Mouse (Mus musculus) hindbrain, postnatal 0 days (tissue): ENCODE measurements around the gene Hapln4. TPM values are rescaled to one million over a fixed set of nuclear protein-coding genes. Genes with fewer than 3 reads are reported as not detected.

Experiments used
- ATAC-seq: fragments of 200-750 bp; cut with Nextera tagmentation; 2 replicates; pipeline ENCODE4 v1.8.0; 2017; ENCODE audit warnings: mild to moderate bottlenecking, moderate TSS enrichment, moderate library complexity
- DNase-seq: peaks from one replicate; pipeline ENCODE4 v3.0.0-alpha.2; 2015; ENCODE audit warnings: low spot score
- H3K27ac ChIP-seq: fragments of 300-500 bp; sonication (generic); 2 replicates; pipeline ENCODE4 v1.5.1; 2014; ENCODE audit warnings: mild to moderate bottlenecking
- H3K27me3 ChIP-seq: fragments of 300-500 bp; sonication (generic); 2 replicates; pipeline ENCODE4 v1.6.1; 2014; ENCODE audit warnings: low read length, mixed read lengths; ENCODE audit not compliant: insufficient read depth
- H3K36me3 ChIP-seq: fragments of 300-500 bp; sonication (generic); 2 replicates; pipeline ENCODE4 v1.6.1; 2014; ENCODE audit warnings: low read length, mixed read lengths; ENCODE audit not compliant: insufficient read depth
- H3K4me1 ChIP-seq: fragments of 300-500 bp; sonication (generic); 2 replicates; pipeline ENCODE4 v1.6.1; 2014; ENCODE audit warnings: antibody characterized with exemption, low read length, mixed read lengths; ENCODE audit not compliant: insufficient read depth
- H3K4me2 ChIP-seq: fragments of 300-500 bp; sonication (generic); 2 replicates; pipeline ENCODE4 v1.6.1; 2014; ENCODE audit warnings: low read depth, mild to moderate bottlenecking, low read length, moderate library complexity, mixed read lengths
- H3K4me3 ChIP-seq: fragments of 300-500 bp; sonication (generic); 2 replicates; pipeline ENCODE4 v1.5.1; 2014; ENCODE audit warnings: low read length
- H3K9ac ChIP-seq: fragments of 300-500 bp; sonication (generic); replicated peaks from 2 replicates; pipeline ENCODE4 v1.6.1; 2014; ENCODE audit warnings: mild to moderate bottlenecking, low read length, moderate library complexity, mixed read lengths
- H3K9me3 ChIP-seq: fragments of 300-500 bp; sonication (generic); 2 replicates; pipeline ENCODE4 v1.6.1; 2016; ENCODE audit warnings: low read length, mixed read lengths
- CTCF ChIP-seq: IDR thresholded peaks from 2 replicates; pipeline ENCODE4 v1.5.1; 2016; ENCODE audit warnings: antibody characterized with exemption, control low read depth, low read depth
- WGBS: fragments of 180-500 bp; shearing (Covaris S2); extraction: QIAGEN DNeasy Blood & Tissue Kit; methylation state at CpG from one replicate; pipeline ENCODE4 v1.1.7; 2014; 5-methylcytosine and 5-hydroxymethylcytosine counted together
- polyA plus RNA-seq: library from polyadenylated mRNA; unstranded; fragments of >200 nt; fragmentation: Nextera tagmentation; extraction: Ambion mirVana; gene quantifications from 2 replicates; pipeline ENCODE4 v1.2.1, GENCODE M21; 2015
- total RNA-seq: library from RNA; depleted of rRNA; stranded (reverse); fragments of >200 nt; gene quantifications from 2 replicates; pipeline ENCODE4 v1.2.3, GENCODE M21; 2014

The Hapln4 gene
- total and polyA plus RNA-seq, 2 experiments from 2014 or later, result 2.0 to 2.5 TPM

DNA sequence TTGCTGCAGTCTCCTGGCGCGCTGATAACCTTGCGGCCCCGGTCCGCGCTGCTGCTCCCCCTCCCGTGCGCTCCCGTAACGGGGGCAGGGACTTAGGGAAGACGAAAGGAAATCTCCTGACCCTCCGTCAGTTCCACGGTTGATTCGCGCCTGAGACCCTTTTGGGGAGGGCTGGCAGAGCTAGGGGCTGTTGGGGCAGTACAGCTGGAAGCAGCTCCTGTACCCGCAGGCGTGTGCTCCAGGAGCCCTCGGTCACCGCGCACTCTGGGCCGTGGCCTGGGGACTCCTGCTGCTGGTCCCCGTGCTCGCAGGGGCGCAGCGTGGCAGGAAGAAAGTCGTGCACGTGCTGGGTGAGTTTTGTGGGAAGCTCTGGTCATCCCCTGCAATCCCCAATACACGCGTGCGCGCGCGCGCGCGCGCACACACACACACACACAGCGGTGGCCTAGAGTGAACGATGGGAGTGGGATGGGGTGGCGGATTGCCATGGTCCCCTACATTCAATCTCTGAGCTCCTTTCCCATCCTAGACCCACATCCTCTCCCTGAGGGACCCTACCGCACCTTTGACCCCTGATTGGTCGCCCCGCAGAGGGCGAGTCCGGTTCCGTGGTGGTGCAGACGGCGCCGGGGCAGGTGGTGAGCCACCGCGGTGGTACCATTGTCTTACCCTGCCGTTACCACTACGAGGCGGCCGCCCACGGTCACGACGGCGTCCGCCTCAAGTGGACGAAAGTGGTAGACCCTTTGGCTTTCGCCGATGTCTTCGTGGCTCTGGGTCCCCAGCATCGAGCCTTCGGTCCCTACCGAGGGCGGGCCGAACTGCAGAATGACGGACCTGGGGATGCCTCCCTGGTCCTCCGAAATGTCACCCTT is 1.2 kb downstream of the Hapln4 start:
- Histone ChIP-seq H3K4me3 (peak overlapping the region; percentile 47), H3K27ac (no peak overlapping the region), H3K4me2 (peak overlapping the region; percentile 93), H3K4me1 (peaks cover 17% of the 10 kb centered on the region), H3K9ac (peak overlapping the region; percentile 47), H3K9me3 (no peaks in the 10 kb centered on the region), H3K27me3 (peaks cover 29% of the 10 kb centered on the region), H3K36me3 (no peaks in the 10 kb centered on the region)
- peak; percentile 43 for ATAC-seq
- peak; percentile 58 for TF ChIP-seq CTCF
- peak; percentile 44 for DNase-seq
- 1% methylated on average over 71 of the region's 71 CpGs for WGBS

DNA sequence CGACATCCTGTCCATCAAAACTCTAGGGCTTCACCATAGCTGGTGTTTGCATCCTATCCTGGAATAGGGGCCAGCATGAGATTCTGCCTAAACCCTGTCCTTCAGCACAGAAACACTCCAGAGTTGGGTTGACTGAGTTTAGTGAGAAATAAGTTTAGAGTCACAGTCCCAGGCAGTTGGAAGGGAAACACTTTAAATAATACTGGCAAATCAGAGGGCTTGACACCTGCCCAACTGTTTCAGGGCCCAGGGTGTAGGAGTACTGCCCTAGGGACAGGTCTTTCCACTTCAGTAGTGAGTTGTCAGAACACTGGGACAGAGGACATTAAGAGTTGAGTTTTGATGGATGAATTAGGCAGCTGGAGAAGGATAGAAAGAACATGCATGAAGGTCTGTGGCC is 2.9 kb downstream of the Hapln4 start:
- H3K4me1 ChIP-seq, result peaks cover 22% of the 10 kb centered on the region
- no peak for ATAC-seq
- no peak for TF ChIP-seq CTCF

DNA sequence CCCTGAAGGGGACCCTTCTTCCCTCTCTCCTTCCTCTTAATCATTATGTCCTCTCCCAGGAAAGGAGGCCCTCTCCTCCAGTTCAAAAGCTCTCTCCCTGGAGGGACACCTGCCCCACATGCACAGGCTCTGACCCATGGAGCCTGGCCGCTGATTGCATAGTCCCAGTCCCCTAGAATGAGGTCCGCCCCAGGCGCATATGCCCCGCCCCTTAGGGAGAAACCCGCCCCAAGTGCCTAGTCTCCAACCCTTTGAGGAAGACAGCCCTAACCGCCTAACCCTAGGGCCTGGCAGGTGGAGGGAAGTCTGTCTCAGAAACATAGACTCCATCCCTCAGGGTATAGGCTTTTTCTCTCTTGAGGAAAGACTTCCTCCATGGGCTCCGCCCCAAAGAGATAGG is 4.0 kb downstream of the Hapln4 start:
- DNase-seq, result no peak
- H3K4me1 ChIP-seq, result peaks cover 22% of the 10 kb centered on the region
- no peak for TF ChIP-seq CTCF
- H3K27ac ChIP-seq, result no peak overlapping the region
- H3K36me3 ChIP-seq, result no peaks in the 10 kb centered on the region
- 15% methylated on average over 7 of the region's 7 CpGs for WGBS
- H3K4me3 ChIP-seq, result no peak overlapping the region
- no peak overlapping the region for H3K9ac ChIP-seq
- no peak overlapping the region for H3K4me2 ChIP-seq
- H3K27me3 ChIP-seq, result peaks cover 29% of the 10 kb centered on the region
- ATAC-seq, result no peak
- no peaks in the 10 kb centered on the region for H3K9me3 ChIP-seq

More for the DNA sequence above, 2.9 kb downstream of the Hapln4 start:
- no peaks in the 10 kb centered on the region for H3K9me3 ChIP-seq
- H3K27me3 ChIP-seq, result peaks cover 29% of the 10 kb centered on the region
- no peak for DNase-seq
- H3K36me3 ChIP-seq, result no peaks in the 10 kb centered on the region
- WGBS, result 44% methylated on average over 1 of the region's 1 CpGs
- H3K4me3 ChIP-seq, result no peak overlapping the region
- no peak overlapping the region for H3K27ac ChIP-seq
- no peak overlapping the region for H3K4me2 ChIP-seq
- H3K9ac ChIP-seq, result no peak overlapping the region

DNA sequence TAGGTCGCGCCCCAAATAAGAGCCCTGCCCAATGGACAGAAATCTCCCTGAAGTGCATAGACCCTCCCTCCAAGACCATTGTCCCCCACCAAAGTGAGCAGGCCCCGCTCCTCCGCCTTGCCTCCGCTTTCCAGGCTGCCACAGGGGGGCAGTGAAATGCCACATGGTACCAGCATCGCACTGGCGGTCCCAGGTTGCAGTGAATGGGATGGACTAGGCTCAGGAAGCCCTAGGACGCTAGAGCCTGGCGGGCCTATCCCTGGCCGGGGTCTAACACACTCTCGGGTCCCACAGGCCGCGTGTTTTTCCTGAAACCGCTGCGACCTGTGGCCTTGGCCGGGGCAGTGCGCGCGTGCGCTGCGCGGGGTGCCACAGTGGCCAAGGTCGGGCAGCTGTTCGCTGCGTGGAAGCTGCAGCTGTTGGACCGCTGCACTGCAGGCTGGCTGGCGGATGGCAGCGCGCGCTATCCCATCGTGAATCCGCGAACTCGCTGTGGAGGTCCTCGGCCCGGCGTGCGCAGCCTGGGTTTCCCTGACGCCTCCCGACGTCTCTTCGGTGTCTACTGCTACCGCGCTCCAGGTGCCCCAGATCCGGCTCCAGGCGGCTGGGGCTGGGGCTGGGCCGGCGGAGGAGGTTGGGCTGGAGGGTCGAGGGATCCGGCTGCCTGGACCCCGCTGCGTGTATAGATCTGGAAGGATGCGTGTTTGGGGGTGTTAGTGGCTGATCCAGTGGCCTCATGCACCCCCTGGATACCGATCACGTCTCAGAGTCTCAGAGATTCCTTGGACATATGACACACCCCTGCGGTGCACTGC is 4.8 kb downstream of the Hapln4 start:
- peak overlapping the region; percentile 65 for H3K4me2 ChIP-seq

DNA sequence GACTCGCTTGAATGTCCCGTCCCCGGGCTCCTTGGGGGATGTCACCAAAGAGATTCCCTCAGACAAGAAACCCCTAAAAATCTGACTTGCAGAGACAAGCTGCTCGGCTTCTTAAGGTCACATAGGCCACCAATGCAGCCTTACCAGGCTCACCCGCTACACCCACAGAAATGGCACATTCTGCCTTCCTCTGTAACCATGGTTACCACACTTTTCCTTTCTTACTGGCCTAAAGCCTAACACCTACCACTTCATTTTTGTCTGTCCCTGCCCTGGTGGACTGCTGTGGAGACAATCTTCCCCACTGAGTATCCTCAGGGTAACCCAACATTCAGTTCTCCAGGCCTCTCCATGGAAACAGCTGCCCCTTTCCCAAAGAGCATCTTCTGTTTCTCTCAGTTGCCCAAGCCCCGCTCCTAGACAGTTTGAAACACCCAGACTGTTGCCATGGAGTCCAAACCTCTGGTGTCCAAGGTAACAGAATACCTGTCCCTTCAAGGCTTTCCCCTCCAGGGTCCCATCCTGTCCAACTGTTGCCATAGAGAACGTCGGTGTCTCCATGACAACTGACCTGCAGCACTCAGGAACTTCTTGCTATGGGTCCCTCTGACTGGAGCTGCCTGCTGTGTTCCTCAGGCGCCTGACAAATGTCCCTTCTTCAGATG is 6.2 kb downstream of the Hapln4 start:
- ATAC-seq, result peak; percentile 72
- Histone ChIP-seq H3K27ac (peak overlapping the region; percentile 29; the same call in 1 of the 2 replicates), H3K9me3 (no peaks in the 10 kb centered on the region), H3K4me1 (peaks cover 8% of the 10 kb centered on the region; the same call in 1 of the 2 replicates), H3K27me3 (peaks cover 23% of the 10 kb centered on the region), H3K4me3 (no peak overlapping the region), H3K36me3 (peaks cover 4% of the 10 kb centered on the region; the same call in 1 of the 2 replicates), H3K9ac (no peak overlapping the region), H3K4me2 (no peak overlapping the region)
- 38% methylated on average over 9 of the region's 9 CpGs for WGBS
- peak; percentile 64 for DNase-seq
- no peak for TF ChIP-seq CTCF

More for the DNA sequence above, 4.8 kb downstream of the Hapln4 start:
- 6% methylated on average over 56 of the region's 56 CpGs for WGBS
- no peaks in the 10 kb centered on the region for H3K9me3 ChIP-seq
- H3K4me1 ChIP-seq, result peaks cover 22% of the 10 kb centered on the region
- TF ChIP-seq CTCF, result peak; percentile 87
- no peaks in the 10 kb centered on the region for H3K36me3 ChIP-seq
- peak overlapping the region; percentile 49 for H3K9ac ChIP-seq
- peak overlapping the region; percentile 37 for H3K4me3 ChIP-seq
- peaks cover 29% of the 10 kb centered on the region for H3K27me3 ChIP-seq
- DNase-seq, result peak; percentile 77
- no peak overlapping the region for H3K27ac ChIP-seq
- ATAC-seq, result peak; percentile 53

DNA sequence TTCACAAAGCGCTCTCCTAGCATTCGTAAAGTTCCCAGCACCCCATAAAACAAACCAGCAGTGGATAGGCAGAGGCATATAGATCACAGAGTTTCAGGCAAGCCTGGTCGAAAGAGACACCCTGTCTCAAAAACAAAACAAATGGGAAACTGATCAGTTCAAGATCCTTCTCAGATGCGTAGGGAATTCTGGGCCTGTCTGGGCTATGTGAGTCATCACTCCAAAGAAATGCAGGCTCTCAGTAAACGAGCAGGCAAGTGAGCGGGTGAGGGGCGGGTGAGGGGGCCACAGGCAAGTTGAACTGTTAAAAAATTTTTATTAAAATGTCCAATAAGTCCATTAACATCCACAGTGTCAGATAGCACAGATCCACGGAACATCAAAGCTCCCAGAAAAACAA is 9.5 kb downstream of the Hapln4 start:
- Histone ChIP-seq H3K9ac (no peak overlapping the region), H3K9me3 (no peaks in the 10 kb centered on the region), H3K4me2 (no peak overlapping the region), H3K36me3 (peaks cover 32% of the 10 kb centered on the region), H3K4me3 (no peak overlapping the region), H3K27ac (no peak overlapping the region), H3K4me1 (peaks cover 8% of the 10 kb centered on the region; the same call in 1 of the 2 replicates), H3K27me3 (no peaks in the 10 kb centered on the region)
- no peak for TF ChIP-seq CTCF
- ATAC-seq, result no peak
- 73% methylated on average over 8 of the region's 8 CpGs for WGBS
- DNase-seq, result no peak
